Comparison of ENCODE assay signal across 9 mouse cellular contexts in the genomic region with DNA sequence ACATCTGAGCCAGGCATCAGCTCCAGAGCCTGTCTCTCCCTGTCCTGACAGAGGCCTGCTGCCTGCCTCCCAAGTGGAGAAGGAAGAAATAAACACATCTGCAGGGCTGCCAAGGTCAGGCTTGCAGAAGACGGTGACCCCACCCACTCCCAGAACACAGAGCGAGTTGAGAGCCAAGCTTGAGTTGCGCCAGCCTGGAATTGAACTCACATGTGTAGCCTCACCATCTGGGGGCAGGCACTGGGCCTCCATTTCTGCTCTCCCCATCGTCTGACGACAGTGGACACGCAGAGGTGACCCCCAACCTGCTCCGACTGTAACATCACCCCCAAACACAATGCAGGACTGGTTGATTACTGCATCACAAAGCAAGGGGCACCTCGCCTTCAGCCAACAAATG. TPM values are rescaled to one million over a fixed set of nuclear protein-coding genes. Genes with fewer than 3 reads are reported as not detected.
DNase-seq lines count a peak whose midpoint lies in the region; ATAC-seq and TF ChIP-seq lines count a peak whose summit lies in the region.
"Had no signal": no experiment of that assay in that cellular context is flagged by ENCODE, and none has a peak within 500 bp of the region (broad histone marks: within the 10 kb centered on the region; RNA-seq: fewer than 3 reads in every experiment).

No protein-coding gene starts in this region.

- H3K36me3 ChIP-seq in heart, embryonic 11.5 days (ENCODE audit: control insufficient read depth, insufficient read depth, low read length), result no peaks in the 10 kb centered on the region

- H3K27me3 ChIP-seq in heart, embryonic 11.5 days (ENCODE audit: control insufficient read depth, insufficient read depth, low read length), result no peaks in the 10 kb centered on the region

- H3K9me3 ChIP-seq in heart, embryonic 11.5 days (replicated peaks; ENCODE audit: control insufficient read depth, low read length), result no peaks in the 10 kb centered on the region

- no peak overlapping the region for H3K4me3 ChIP-seq in heart, embryonic 11.5 days (ENCODE audit: low read depth, low read length)
- H3K4me3 ChIP-seq in lung, adult 2 months (replicated peaks; ENCODE audit: extremely low read depth, low read depth, low read length), result no peak overlapping the region

- no peak overlapping the region for H3K27ac ChIP-seq in heart, embryonic 11.5 days (ENCODE audit: low read depth, low read length)

- peaks cover 49% of the 10 kb centered on the region for H3K4me1 ChIP-seq in heart, embryonic 11.5 days (ENCODE audit: control insufficient read depth, insufficient read depth, low read length)
- peaks cover 8% of the 10 kb centered on the region for H3K4me1 ChIP-seq in lung, adult 2 months (ENCODE audit: control insufficient read depth, insufficient read depth, low read length)

- no peak for ATAC-seq in heart, embryonic 11.5 days (replicated peaks; ENCODE audit: insufficient number of reproducible peaks, low FRiP score, low TSS enrichment)

- WGBS in heart, embryonic 11.5 days (ENCODE audit: insufficient replicate concordance), result 62% methylated on average over 8 of the region's 8 CpGs
- WGBS in lung, adult 2 months, result 43% methylated on average over 8 of the region's 8 CpGs

- no peak overlapping the region for H3K9ac ChIP-seq in heart, embryonic 11.5 days (ENCODE audit: low read depth, low read length)

- peak; percentile 68 to 80 for DNase-seq in heart, adult 18-20 months
- peak; percentile 52 for DNase-seq in adrenal gland, adult 8-10 months
- peak; percentile 32 for DNase-seq in heart, adult 8-10 months (ENCODE audit: low spot score)
- peak; percentile 28 for DNase-seq in lung, adult 2 months
- no peak for DNase-seq in MN1 (ENCODE audit: low spot score)
- DNase-seq in retina, embryonic 14.5 days (ENCODE audit: low spot score), result no peak
- DNase-seq in layer of hippocampus, adult 9-10 months (ENCODE audit: low spot score), result no peak
- DNase-seq: right cerebral cortex, adult 18-20 months had no signal

- no peak for TF ChIP-seq CTCF in lung, adult 2 months (IDR thresholded peaks at IDR 0.05; ENCODE audit: insufficient read depth, low read length)

- TF ChIP-seq POLR2A in lung, adult 2 months (IDR thresholded peaks at IDR 0.05; ENCODE audit: borderline replicate concordance, extremely low read depth, low read depth, low read length), result no peak

- H3K4me2 ChIP-seq in heart, embryonic 11.5 days, result no peak overlapping the region

RNA-seq across cellular contexts. Expression of gene Tspan18, which starts 12.4 kb away (rescaled TPM):
- 10 to 100 TPM; 11.7 to 13.3 TPM for total RNA-seq in heart, adult 18-20 months (2021)
- polyA plus RNA-seq in heart, embryonic 11.5 days (2014; fragmentation: Nextera tagmentation; extraction: Ambion mirVana), result 75.5 and 84.5 TPM in 2 replicates
- total RNA-seq in adrenal gland, adult 8-10 months (2022), result 10 to 100 TPM; 39.5 to 48.5 (median 45.8) TPM
- 1 to 10 TPM; 7.3 to 9.9 (median 9.0) TPM for total RNA-seq in heart, adult 8-10 months (2022)
- 158 and 172 TPM in 2 replicates for polyA plus RNA-seq in lung, adult 2 months (2012; rRNA removed)

Comparison
In these comparisons a context has a peak if more than half of its experiments do, and no peak if none do; other contexts are left out.
1. DNase-seq: peak in heart, adult 18-20 months (2 of 2), adrenal gland, adult 8-10 months (single experiment), heart, adult 8-10 months (single experiment) and lung, adult 2 months (single experiment); none in MN1 (single experiment), retina, embryonic 14.5 days (single experiment) and layer of hippocampus, adult 9-10 months (single experiment).